ENCODE assay signal across 27 mouse cellular contexts in genomic region chr19:27325558-27325957, GRCm38 (mm10). TPM values are rescaled to one million over a fixed set of nuclear protein-coding genes. Genes with fewer than 3 reads are reported as not detected.
A peak's percentile ranks its signal among the peaks of the same experiment; 100 is the strongest.
DNase-seq lines count a peak whose midpoint lies in the region; ATAC-seq and TF ChIP-seq lines count a peak whose summit lies in the region.
"Had no signal": no experiment of that assay in that cellular context is flagged by ENCODE, and none has a peak within 500 bp of the region (broad histone marks: within the 10 kb centered on the region; RNA-seq: fewer than 3 reads in every experiment).

No protein-coding gene starts in this region.

- H3K4me2 ChIP-seq in midbrain, embryonic 11.5 days, result no peak overlapping the region
- no peak overlapping the region for H3K4me2 ChIP-seq in midbrain, embryonic 14.5 days (ENCODE audit: low read length)
- H3K4me2 ChIP-seq in intestine, embryonic 15.5 days (replicated peaks), result no peak overlapping the region
- no peak overlapping the region for H3K4me2 ChIP-seq in intestine, postnatal 0 days (replicated peaks; ENCODE audit: low read depth)
- H3K4me2 ChIP-seq: embryonic facial prominence, embryonic 13.5 days; embryonic facial prominence, embryonic 15.5 days; forebrain, embryonic 12.5 days; forebrain, embryonic 15.5 days had no signal

- 0 out of 2 replicates have a peak, but pooled peaks cover 2% of the 10 kb centered on the region for H3K4me1 ChIP-seq in midbrain, embryonic 11.5 days (ENCODE audit: control insufficient read depth, insufficient read depth, low read length)
- H3K4me1 ChIP-seq in midbrain, embryonic 14.5 days (ENCODE audit: control insufficient read depth, insufficient read depth, low read length), result no peaks in the 10 kb centered on the region
- H3K4me1 ChIP-seq in intestine, embryonic 15.5 days (replicated peaks), result peaks cover 9% of the 10 kb centered on the region; the same call in 1 of the 2 replicates
- 0 out of 2 replicates have a peak, but pooled peaks cover 2% of the 10 kb centered on the region for H3K4me1 ChIP-seq in intestine, postnatal 0 days (replicated peaks; ENCODE audit: control insufficient read depth, insufficient read depth, low read length)
- H3K4me1 ChIP-seq: embryonic facial prominence, embryonic 15.5 days; forebrain, embryonic 10.5 days; forebrain, embryonic 12.5 days; forebrain, embryonic 15.5 days had no signal

- H3K27ac ChIP-seq in midbrain, embryonic 11.5 days (ENCODE audit: low read depth, low read length), result no peak overlapping the region
- H3K27ac ChIP-seq in midbrain, embryonic 14.5 days (replicated peaks; ENCODE audit: low read depth, low read length), result no peak overlapping the region
- H3K27ac ChIP-seq in intestine, embryonic 15.5 days, result no peak overlapping the region
- H3K27ac ChIP-seq in intestine, postnatal 0 days (ENCODE audit: low read depth, low read length), result no peak overlapping the region
- H3K27ac ChIP-seq: embryonic facial prominence, embryonic 13.5 days; embryonic facial prominence, embryonic 15.5 days; forebrain, embryonic 10.5 days; forebrain, embryonic 12.5 days; forebrain, embryonic 15.5 days had no signal

- no peak for TF ChIP-seq CTCF in intestine, postnatal 0 days (IDR thresholded peaks at IDR 0.05; ENCODE audit: low read depth)

- peak; percentile 59 for DNase-seq in midbrain, embryonic 11.5 days (ENCODE audit: low spot score, missing footprints)
- no peak for DNase-seq in midbrain, embryonic 14.5 days
- DNase-seq in yolk sac, embryonic 10.5 days (ENCODE audit: low spot score), result peak; percentile 40
- no peak for DNase-seq in urinary bladder, postnatal 14 days (ENCODE audit: low spot score)
- no peak for DNase-seq in heart, adult 8-10 months (ENCODE audit: low spot score)
- no peak for DNase-seq in heart, adult 11 months
- DNase-seq: adrenal gland, adult 2 months; adrenal gland, postnatal 10 days; adrenal gland, postnatal 25 days; cerebellum, adult 11 months; cerebellum, adult 18-20 months; cerebellum, adult 8-10 months; cerebellum, adult 9-11 months; cerebellum, postnatal 14 days; cerebellum, postnatal 36 days; embryo, embryonic 11 days had no signal

- no peak for ATAC-seq in midbrain, embryonic 11.5 days (ENCODE audit: low FRiP score)
- no peak for ATAC-seq in midbrain, embryonic 14.5 days (ENCODE audit: low FRiP score, low TSS enrichment)
- peak; percentile 71 for ATAC-seq in intestine, embryonic 15.5 days
- peak; percentile 63 for ATAC-seq in intestine, postnatal 0 days
- ATAC-seq: forebrain, embryonic 15.5 days had no signal

- H3K27me3 ChIP-seq in midbrain, embryonic 11.5 days (ENCODE audit: control insufficient read depth, insufficient read depth, low read length), result no peaks in the 10 kb centered on the region
- no peaks in the 10 kb centered on the region for H3K27me3 ChIP-seq in midbrain, embryonic 14.5 days (ENCODE audit: control insufficient read depth, insufficient read depth, low read length)
- H3K27me3 ChIP-seq in intestine, embryonic 15.5 days (replicated peaks), result no peaks in the 10 kb centered on the region
- H3K27me3 ChIP-seq in intestine, postnatal 0 days (replicated peaks; ENCODE audit: control insufficient read depth, insufficient read depth, low read length), result no peaks in the 10 kb centered on the region
- H3K27me3 ChIP-seq: embryonic facial prominence, embryonic 13.5 days; embryonic facial prominence, embryonic 15.5 days; forebrain, embryonic 12.5 days; forebrain, embryonic 15.5 days had no signal

- no peaks in the 10 kb centered on the region for H3K9me3 ChIP-seq in midbrain, embryonic 11.5 days (ENCODE audit: control insufficient read depth, low read length)
- H3K9me3 ChIP-seq in midbrain, embryonic 14.5 days (ENCODE audit: control insufficient read depth, low read length), result no peaks in the 10 kb centered on the region
- H3K9me3 ChIP-seq in intestine, embryonic 15.5 days, result no peaks in the 10 kb centered on the region
- no peaks in the 10 kb centered on the region for H3K9me3 ChIP-seq in intestine, postnatal 0 days (ENCODE audit: control insufficient read depth)
- H3K9me3 ChIP-seq: embryonic facial prominence, embryonic 13.5 days; embryonic facial prominence, embryonic 15.5 days; forebrain, embryonic 10.5 days; forebrain, embryonic 12.5 days; forebrain, embryonic 15.5 days had no signal

- WGBS in midbrain, embryonic 11.5 days, result 86% methylated on average over 6 of the region's 6 CpGs
- WGBS in midbrain, embryonic 14.5 days, result 78% methylated on average over 6 of the region's 6 CpGs
- 49% methylated on average over 6 of the region's 6 CpGs for WGBS in intestine, embryonic 15.5 days
- WGBS in intestine, postnatal 0 days, result 40% methylated on average over 6 of the region's 6 CpGs

- no peak overlapping the region for H3K9ac ChIP-seq in midbrain, embryonic 11.5 days (ENCODE audit: low read length)
- H3K9ac ChIP-seq in midbrain, embryonic 14.5 days (replicated peaks; ENCODE audit: low read length), result no peak overlapping the region
- H3K9ac ChIP-seq in intestine, embryonic 15.5 days, result no peak overlapping the region
- no peak overlapping the region for H3K9ac ChIP-seq in intestine, postnatal 0 days (ENCODE audit: low read depth, low read length)
- H3K9ac ChIP-seq: embryonic facial prominence, embryonic 13.5 days; embryonic facial prominence, embryonic 15.5 days; forebrain, embryonic 12.5 days; forebrain, embryonic 15.5 days had no signal

- no peak overlapping the region for H3K4me3 ChIP-seq in midbrain, embryonic 11.5 days (ENCODE audit: low read depth, low read length)
- H3K4me3 ChIP-seq in midbrain, embryonic 14.5 days (replicated peaks; ENCODE audit: low read depth, low read length), result no peak overlapping the region
- H3K4me3 ChIP-seq in intestine, embryonic 15.5 days (replicated peaks), result no peak overlapping the region
- no peak overlapping the region for H3K4me3 ChIP-seq in intestine, postnatal 0 days (ENCODE audit: low read depth, low read length)
- H3K4me3 ChIP-seq: embryonic facial prominence, embryonic 13.5 days; embryonic facial prominence, embryonic 15.5 days; erythroblast, embryonic 14.5 days; forebrain, embryonic 10.5 days; forebrain, embryonic 12.5 days; forebrain, embryonic 15.5 days had no signal

- no peaks in the 10 kb centered on the region for H3K36me3 ChIP-seq in midbrain, embryonic 11.5 days (ENCODE audit: control insufficient read depth, insufficient read depth, low read length)
- H3K36me3 ChIP-seq in midbrain, embryonic 14.5 days (ENCODE audit: control insufficient read depth, insufficient read depth, low read length), result no peaks in the 10 kb centered on the region
- H3K36me3 ChIP-seq in intestine, embryonic 15.5 days, result no peaks in the 10 kb centered on the region
- no peaks in the 10 kb centered on the region for H3K36me3 ChIP-seq in intestine, postnatal 0 days (ENCODE audit: control insufficient read depth, insufficient read depth)
- H3K36me3 ChIP-seq: embryonic facial prominence, embryonic 13.5 days; embryonic facial prominence, embryonic 15.5 days; forebrain, embryonic 10.5 days; forebrain, embryonic 12.5 days; forebrain, embryonic 15.5 days had no signal

RNA-seq across cellular contexts. Expression of gene Kcnv2, which starts 3.2 kb away (rescaled TPM):
- 0.19 and 0.29 TPM in 2 replicates for polyA plus RNA-seq in midbrain, embryonic 11.5 days (2014; fragmentation: Nextera tagmentation; extraction: Ambion mirVana)
- polyA plus RNA-seq in midbrain, embryonic 14.5 days (2014; fragmentation: Nextera tagmentation; extraction: Ambion mirVana), result 0.07 and 0.08 TPM in 2 replicates
- 0.13 and 0.15 TPM in 2 replicates for polyA plus RNA-seq in intestine, embryonic 15.5 days (2015; fragmentation: Nextera tagmentation; extraction: Ambion mirVana)
- 0.03 and 0.04 TPM in 2 replicates for polyA plus RNA-seq in intestine, postnatal 0 days (2015; fragmentation: Nextera tagmentation; extraction: Ambion mirVana)
- total RNA-seq in heart, adult 8-10 months (2022), result 1 to 10 TPM; 5.8 to 7.2 (median 6.2) TPM
- total RNA-seq: adrenal gland, postnatal 25 days; common myeloid progenitor, adult 5-6 weeks; MEL had no signal
- polyA plus RNA-seq: adrenal gland, adult 2 months; C2C12; embryonic facial prominence, embryonic 15.5 days; erythroblast, embryonic 14.5 days; forebrain, embryonic 12.5 days had no signal

Comparison
In these comparisons a context has a peak if more than half of its experiments do, and no peak if none do; other contexts are left out.
1. DNase-seq: peak in midbrain, embryonic 11.5 days (single experiment) and yolk sac, embryonic 10.5 days (single experiment); none in midbrain, embryonic 14.5 days (single experiment), urinary bladder, postnatal 14 days (single experiment), heart, adult 8-10 months (single experiment) and heart, adult 11 months (single experiment).
2. ATAC-seq: peak in intestine, embryonic 15.5 days (single experiment) and intestine, postnatal 0 days (single experiment); none in midbrain, embryonic 11.5 days (single experiment) and midbrain, embryonic 14.5 days (single experiment).